Mouse (Mus musculus) spleen, adult 2 months (tissue): ENCODE measurements around the gene Sema5a. TPM values are rescaled to one million over a fixed set of nuclear protein-coding genes. Genes with fewer than 3 reads are reported as not detected.

Experiments
- DNase-seq, 2 experiments: peaks; one replicate each; pipeline versions ENCODE4 v3.0.0 to v3.0.0-alpha.2; 2012 to 2021; ENCODE audit warnings: low spot score in 2 of 2, low read depth in 1 of 2
- H3K27ac ChIP-seq: fragments of 200-500 bp; 2 replicates; pipeline ENCODE4 v1.5.1; 2012; ENCODE audit warnings: low read length, inconsistent platforms; ENCODE audit not compliant: insufficient read depth
- H3K27me3 ChIP-seq: fragments of 200-500 bp; 2 replicates; pipeline ENCODE4 v1.6.1; 2012; ENCODE audit warnings: mild to moderate bottlenecking, moderate library complexity, low read length, inconsistent platforms; ENCODE audit not compliant: control insufficient read depth, insufficient read depth
- H3K36me3 ChIP-seq: fragments of 200-500 bp; 2 replicates; pipeline ENCODE4 v1.6.1; 2012; ENCODE audit warnings: mild to moderate bottlenecking, low read length, inconsistent platforms; ENCODE audit not compliant: control insufficient read depth, insufficient read depth
- H3K4me1 ChIP-seq: fragments of 200-500 bp; 2 replicates; pipeline ENCODE4 v1.6.1; 2011; ENCODE audit warnings: inconsistent platforms; ENCODE audit not compliant: control insufficient read depth, insufficient read depth, insufficient read length
- H3K4me3 ChIP-seq: fragments of 200-500 bp; 2 replicates; pipeline ENCODE4 v1.5.1; 2011; ENCODE audit warnings: mild to moderate bottlenecking, inconsistent platforms; ENCODE audit not compliant: insufficient read depth, insufficient read length; ENCODE audit errors: extremely low read depth
- CTCF ChIP-seq: fragments of 200-500 bp; IDR thresholded peaks from 2 replicates; pipeline ENCODE4 v1.5.1; 2011; ENCODE audit warnings: mild to moderate bottlenecking, inconsistent platforms; ENCODE audit not compliant: insufficient read depth, insufficient read length, insufficient replicate concordance; ENCODE audit errors: extremely low read depth
- POLR2A ChIP-seq: fragments of 200-500 bp; IDR thresholded peaks from 2 replicates; pipeline ENCODE4 v1.6.1; 2011; ENCODE audit warnings: low read depth, low read length, inconsistent platforms
- WGBS: fragments of 180-500 bp; shearing (Covaris S2); methylation state at CpG from one replicate; pipeline ENCODE4 v1.1.7; 2018; 5-methylcytosine and 5-hydroxymethylcytosine counted together
- polyA plus RNA-seq: library from polyadenylated mRNA; depleted of rRNA; stranded (reverse); fragments of >200 nt; gene quantifications from 2 replicates; pipeline ENCODE4 v1.2.3, GENCODE M21; 2012

Gene Sema5a
- polyA plus RNA-seq, 1 experiment: 5.4 TPM

DNA sequence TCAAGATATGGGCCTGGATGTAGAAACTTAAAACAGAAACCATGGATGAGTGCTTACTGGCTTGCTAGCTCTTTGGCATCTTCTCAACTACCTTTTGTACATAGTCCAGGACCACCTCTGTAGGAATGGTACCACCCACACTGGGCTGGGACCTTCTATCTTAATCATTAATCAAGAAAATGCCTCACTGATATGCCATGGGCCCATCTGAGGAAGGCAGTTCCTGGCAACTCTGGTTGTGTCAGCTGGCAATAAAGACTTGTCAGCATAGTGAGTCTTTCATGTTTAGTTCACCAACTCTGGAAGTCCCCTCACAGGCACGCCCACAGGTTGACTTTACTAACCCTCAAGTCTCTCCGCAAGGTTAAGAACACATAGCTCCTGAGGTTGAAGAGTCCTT is 5.5 kb upstream of the Sema5a start:
- Histone ChIP-seq H3K4me3 (no peak overlapping the region), H3K4me1 (no peaks in the 10 kb centered on the region), H3K27ac (no peak overlapping the region), H3K27me3 (no peaks in the 10 kb centered on the region), H3K36me3 (no peaks in the 10 kb centered on the region)
- no peak for TF ChIP-seq POLR2A
- DNase-seq: no peak
- WGBS: 82% methylated on average over 2 of the region's 2 CpGs

DNA sequence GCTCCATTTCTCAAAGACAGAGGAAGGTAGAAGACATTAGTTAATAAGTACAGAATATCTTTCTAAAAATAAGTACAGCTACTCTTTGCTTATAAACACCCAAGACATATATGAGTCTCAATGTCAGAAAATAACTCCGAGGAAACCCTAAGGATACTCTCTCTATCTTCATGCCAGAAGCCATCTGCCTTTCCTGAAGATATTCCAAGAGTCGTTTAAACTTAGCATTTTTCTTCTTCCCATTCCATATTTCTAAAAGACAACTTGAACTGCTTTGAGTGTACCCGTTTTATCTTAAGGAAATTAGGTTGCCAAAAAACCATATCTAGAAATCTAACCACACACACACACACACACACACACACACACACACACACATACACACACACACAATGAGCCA is 4.5 kb upstream of the Sema5a start:
- Histone ChIP-seq H3K4me3 (no peak overlapping the region), H3K36me3 (no peaks in the 10 kb centered on the region), H3K27ac (no peak overlapping the region), H3K4me1 (no peaks in the 10 kb centered on the region), H3K27me3 (peaks cover 2% of the 10 kb centered on the region)
- DNase-seq: no peak
- 60% methylated on average over 3 of the region's 3 CpGs for WGBS
- TF ChIP-seq POLR2A (no peak), CTCF (no peak)

GRCm38 (mm10) chr15:32241666-32242065 is 2.9 kb upstream of the Sema5a start:
- no peaks in the 10 kb centered on the region for H3K4me1 ChIP-seq
- 76% methylated on average over 6 of the region's 6 CpGs for WGBS
- H3K27me3 ChIP-seq: peaks cover 4% of the 10 kb centered on the region
- no peak for TF ChIP-seq POLR2A
- TF ChIP-seq CTCF: no peak
- no peak overlapping the region for H3K4me3 ChIP-seq
- no peak for DNase-seq
- no peak overlapping the region for H3K27ac ChIP-seq
- no peaks in the 10 kb centered on the region for H3K36me3 ChIP-seq

DNA sequence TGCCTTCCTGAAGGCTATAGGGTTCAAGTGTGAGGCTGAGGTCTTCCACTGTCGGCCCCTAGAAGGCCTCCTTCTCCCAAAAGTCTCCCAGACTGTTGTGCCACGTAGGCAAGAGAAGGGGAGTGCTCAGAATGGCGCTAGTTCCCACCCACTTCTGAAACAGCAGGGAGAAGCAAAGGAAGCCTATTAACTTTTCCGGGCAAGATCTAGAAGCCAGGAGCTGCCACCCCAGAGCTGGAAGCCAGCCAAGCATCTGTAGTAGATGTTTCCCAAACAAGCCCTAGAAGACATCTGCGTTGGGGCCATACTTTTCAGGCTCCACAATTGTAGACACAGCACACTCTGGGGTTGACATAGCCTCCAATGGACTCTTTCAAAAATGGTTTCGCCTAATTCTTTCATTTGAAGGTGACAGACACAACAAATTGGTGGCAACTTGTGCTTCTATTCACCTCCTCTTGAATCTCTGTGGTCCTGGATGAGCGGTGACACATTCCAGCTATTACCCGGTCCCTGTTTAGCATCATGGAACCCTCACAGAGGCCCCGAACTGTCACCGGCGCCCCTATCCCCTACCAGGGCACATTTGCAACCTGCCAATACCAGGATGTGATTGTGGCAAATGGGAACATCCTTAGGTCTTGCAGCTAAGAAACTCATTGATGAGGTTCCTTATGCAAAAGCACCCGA is 1.4 kb upstream of the Sema5a start:
- H3K4me1 ChIP-seq: no peaks in the 10 kb centered on the region
- H3K27me3 ChIP-seq: peaks cover 4% of the 10 kb centered on the region
- no peaks in the 10 kb centered on the region for H3K36me3 ChIP-seq
- 73% methylated on average over 12 of the region's 12 CpGs for WGBS
- TF ChIP-seq POLR2A (no peak), CTCF (no peak)
- peak overlapping the region; percentile 12; the same call in 1 of the 2 replicates for H3K4me3 ChIP-seq
- no peak for DNase-seq
- H3K27ac ChIP-seq: peak overlapping the region; percentile 37

- WGBS: 61% methylated on average over 7 of the region's 7 CpGs
- DNase-seq: no peak
- peak overlapping the region; percentile 57 for H3K27ac ChIP-seq
- H3K36me3 ChIP-seq: no peaks in the 10 kb centered on the region
- peak overlapping the region; percentile 55; the same call in 1 of the 2 replicates for H3K4me3 ChIP-seq
- H3K4me1 ChIP-seq: no peaks in the 10 kb centered on the region
- peaks cover 4% of the 10 kb centered on the region for H3K27me3 ChIP-seq
- TF ChIP-seq POLR2A (no peak), CTCF (no peak)
These were observed 786 bp upstream of the Sema5a start for GRCm38 (mm10) chr15:32243824-32244223.

DNA sequence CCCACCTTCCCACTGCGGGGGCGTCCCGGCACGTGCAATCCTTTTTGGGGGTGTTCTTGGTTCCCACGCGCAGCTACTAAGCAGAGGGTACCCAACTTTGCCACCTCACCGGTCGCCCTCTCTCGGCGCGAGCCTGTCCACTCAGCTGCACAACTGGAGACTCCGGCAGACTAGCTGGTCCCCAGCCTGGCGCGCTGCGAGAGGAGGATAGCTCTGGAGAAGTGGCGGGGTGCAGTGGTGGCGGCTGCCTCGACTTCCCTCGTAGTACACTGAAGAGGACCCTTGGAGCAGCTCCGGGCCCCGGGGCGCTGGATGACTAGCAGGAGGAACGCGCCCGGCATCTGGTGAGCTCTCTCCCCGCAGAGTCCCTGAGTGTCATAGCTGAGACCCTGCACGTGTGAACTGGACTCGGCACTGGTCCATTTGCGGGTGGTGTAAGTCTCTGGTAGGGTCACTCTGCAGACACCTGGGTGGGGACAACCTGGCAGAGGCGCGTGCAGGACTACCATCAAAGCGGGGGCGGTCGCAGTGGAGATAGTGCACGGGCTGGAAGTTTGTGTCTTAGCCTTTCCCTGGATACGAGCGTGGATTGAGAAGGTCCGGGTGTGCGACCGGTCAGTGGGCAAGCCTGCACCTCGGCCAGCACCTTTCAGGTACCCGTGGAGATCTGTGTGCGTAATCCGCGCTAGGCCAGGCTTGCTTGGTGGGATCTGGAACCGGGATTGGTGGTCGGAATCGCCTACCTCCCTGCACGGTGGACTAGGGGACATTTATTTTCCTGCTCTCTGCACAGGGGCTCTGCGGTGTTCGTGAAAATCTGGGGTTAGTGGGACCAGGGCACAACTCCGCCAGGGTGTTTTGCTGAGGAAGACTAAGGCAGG is 586 bp downstream of the Sema5a start:
- no peak for TF ChIP-seq POLR2A
- TF ChIP-seq CTCF: no peak
- peak in 1 of 2 experiments; percentile 9 for DNase-seq
- H3K36me3 ChIP-seq: no peaks in the 10 kb centered on the region
- no peaks in the 10 kb centered on the region for H3K4me1 ChIP-seq
- H3K27ac ChIP-seq: peak overlapping the region; percentile 44; the same call in 1 of the 2 replicates
- peaks cover 4% of the 10 kb centered on the region for H3K27me3 ChIP-seq
- H3K4me3 ChIP-seq: peak overlapping the region; percentile 57
- 3% methylated on average over 52 of the region's 52 CpGs for WGBS

DNA sequence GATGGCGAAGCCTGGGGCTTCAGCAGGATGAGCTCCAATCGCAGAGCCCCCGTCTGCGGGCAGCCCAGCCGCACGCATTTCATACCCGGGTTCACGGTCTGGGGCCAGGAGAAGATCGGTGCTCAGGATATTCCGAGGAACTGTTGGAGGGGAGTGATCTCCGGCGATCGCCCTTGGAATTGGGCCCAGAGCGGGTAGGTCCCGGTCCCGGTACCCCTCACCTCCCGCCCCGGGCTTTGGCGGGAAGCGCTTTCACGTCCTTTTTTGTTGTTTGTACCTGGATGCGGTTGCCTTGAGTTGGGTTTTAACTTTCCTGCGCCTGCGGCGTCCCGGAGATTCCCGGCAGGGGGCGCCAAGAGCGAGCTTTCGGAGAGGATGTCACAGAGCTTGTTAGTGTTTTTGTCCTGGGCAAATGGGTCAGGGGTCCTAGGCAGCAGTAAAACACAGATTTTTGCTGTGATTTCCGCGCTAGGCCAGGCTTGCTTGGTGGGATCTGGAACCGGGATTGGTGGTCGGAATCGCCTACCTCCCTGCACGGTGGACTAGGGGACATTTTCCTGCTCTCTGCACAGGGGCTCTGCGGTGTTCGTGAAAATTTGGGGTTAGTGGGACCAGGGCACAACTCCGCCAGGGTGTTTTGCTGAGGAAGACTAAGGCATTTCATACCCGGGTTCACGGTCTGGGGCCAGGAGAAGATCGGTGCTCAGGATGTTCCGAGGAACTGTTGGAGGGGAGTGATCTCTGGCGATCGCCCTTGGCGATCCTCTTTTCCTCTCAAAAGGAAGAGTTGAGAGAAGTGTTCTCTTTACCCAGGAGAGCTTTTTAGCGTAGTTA is 1.4 kb downstream of the Sema5a start:
- Histone ChIP-seq H3K4me1 (no peaks in the 10 kb centered on the region), H3K27me3 (peaks cover 4% of the 10 kb centered on the region), H3K36me3 (no peaks in the 10 kb centered on the region), H3K4me3 (peak overlapping the region; percentile 57; the same call in 1 of the 2 replicates), H3K27ac (no peak overlapping the region)
- peak; percentile 19 to 50 for DNase-seq
- peak; percentile 41; the same call in 1 of the 2 replicates for TF ChIP-seq CTCF
- TF ChIP-seq POLR2A: no peak
- 3% methylated on average over 47 of the region's 47 CpGs for WGBS
